Comparison of ENCODE assay signal across 32 mouse cellular contexts in genomic region chr17:3514316-3514715, GRCm38 (mm10). TPM values are rescaled to one million over a fixed set of nuclear protein-coding genes. Genes with fewer than 3 reads are reported as not detected.
"Had no signal": no experiment of that assay in that cellular context is flagged by ENCODE, and none has a peak within 500 bp of the region (broad histone marks: within the 10 kb centered on the region; RNA-seq: fewer than 3 reads in every experiment).

No protein-coding gene starts in this region.

- H3K9me3 ChIP-seq: heart, embryonic 13.5 days; heart, embryonic 15.5 days; hindbrain, embryonic 13.5 days; hindbrain, embryonic 15.5 days; kidney, embryonic 15.5 days; limb, embryonic 12.5 days; liver, embryonic 13.5 days; liver, embryonic 15.5 days had no signal

- ATAC-seq: hindbrain, postnatal 0 days; intestine, embryonic 16.5 days had no signal

- H3K36me3 ChIP-seq: heart, embryonic 15.5 days; hindbrain, embryonic 15.5 days; liver, embryonic 15.5 days had no signal

- H3K9ac ChIP-seq: heart, embryonic 13.5 days; heart, embryonic 15.5 days; hindbrain, embryonic 13.5 days; hindbrain, embryonic 15.5 days; kidney, embryonic 15.5 days; limb, embryonic 12.5 days; liver, embryonic 13.5 days; liver, embryonic 15.5 days had no signal

- H3K4me3 ChIP-seq: heart, embryonic 13.5 days; heart, embryonic 15.5 days; hindbrain, embryonic 13.5 days; hindbrain, embryonic 15.5 days; kidney, embryonic 15.5 days; layer of hippocampus, adult 2 months; limb, embryonic 12.5 days; liver, embryonic 13.5 days; liver, embryonic 15.5 days had no signal

- DNase-seq: gastrocnemius, postnatal 14 days; gastrocnemius, postnatal 36 days; heart, adult 18-20 months; heart, postnatal 14 days; heart, postnatal 36 days; kidney, adult 11 months; kidney, adult 2 months; kidney, adult 9 months; kidney, postnatal 14 days; kidney, postnatal 36 days; layer of hippocampus, postnatal 36 days; left cerebral cortex, postnatal 4 days; liver; liver, embryonic 13.5 days had no signal

- H3K27ac ChIP-seq: heart, embryonic 13.5 days; heart, embryonic 15.5 days; hindbrain, embryonic 13.5 days; hindbrain, embryonic 15.5 days; hindbrain, postnatal 0 days; kidney, embryonic 15.5 days; kidney, postnatal 0 days; layer of hippocampus, adult 2 months; limb, embryonic 12.5 days; liver, embryonic 13.5 days; liver, embryonic 15.5 days had no signal

- H3K4me2 ChIP-seq: heart, embryonic 13.5 days; heart, embryonic 15.5 days; hindbrain, embryonic 13.5 days; hindbrain, embryonic 15.5 days; kidney, embryonic 15.5 days; limb, embryonic 12.5 days; liver, embryonic 11.5 days; liver, embryonic 13.5 days; liver, embryonic 15.5 days had no signal

- H3K4me1 ChIP-seq: heart, embryonic 13.5 days; heart, embryonic 15.5 days; hindbrain, embryonic 13.5 days; hindbrain, embryonic 15.5 days; kidney, embryonic 15.5 days; limb, embryonic 12.5 days; liver, embryonic 13.5 days; liver, embryonic 15.5 days had no signal

- H3K27me3 ChIP-seq: heart, embryonic 13.5 days; heart, embryonic 15.5 days; hindbrain, embryonic 13.5 days; hindbrain, embryonic 15.5 days; kidney, embryonic 15.5 days; limb, embryonic 12.5 days; liver, embryonic 13.5 days; liver, embryonic 15.5 days had no signal

RNA-seq across cellular contexts. Expression of gene Cldn20, which starts 18.0 kb away (rescaled TPM):
- total RNA-seq: gastrocnemius, adult 18-20 months; gastrocnemius, adult 8-10 months; gastrocnemius, postnatal 14 days; gastrocnemius, postnatal 36 days; heart, adult 18-20 months; heart, postnatal 14 days; heart, postnatal 36 days; hematopoietic stem cell, adult 5-6 weeks had no signal
- polyA plus RNA-seq: heart, embryonic 13.5 days; heart, postnatal 0 days; hindbrain, embryonic 11.5 days; intestine, embryonic 14.5 days; limb, embryonic 12.5 days; liver, embryonic 11.5 days; liver, embryonic 13.5 days; liver, embryonic 15.5 days had no signal
